Mouse (Mus musculus) forebrain, embryonic 10.5 days (tissue): ENCODE measurements around the gene Dpep1. TPM values are rescaled to one million over a fixed set of nuclear protein-coding genes. Genes with fewer than 3 reads are reported as not detected.

ENCODE experiments used
- DNase-seq: peaks from one replicate; pipeline ENCODE4 v3.0.0-alpha.2; 2017; ENCODE audit warnings: low spot score; ENCODE audit errors: extremely low spot score
- H3K27ac ChIP-seq: fragments of 300-500 bp; sonication (generic); 2 replicates; pipeline ENCODE4 v1.5.1; 2016; ENCODE audit warnings: mild to moderate bottlenecking
- H3K27me3 ChIP-seq: fragments of 300-500 bp; sonication (generic); 2 replicates; pipeline ENCODE4 v1.6.1; 2016; ENCODE audit warnings: mild to moderate bottlenecking; ENCODE audit not compliant: poor library complexity, severe bottlenecking
- H3K36me3 ChIP-seq: fragments of 300-500 bp; sonication (generic); replicated peaks from 2 replicates; pipeline ENCODE4 v1.6.1; 2016; ENCODE audit warnings: mild to moderate bottlenecking, moderate library complexity
- H3K4me1 ChIP-seq: fragments of 300-500 bp; sonication (generic); 2 replicates; pipeline ENCODE4 v1.6.1; 2016
- H3K4me3 ChIP-seq: fragments of 300-500 bp; sonication (generic); 2 replicates; pipeline ENCODE4 v1.5.1; 2016; ENCODE audit warnings: mild to moderate bottlenecking, moderate library complexity
- H3K9me3 ChIP-seq: fragments of 300-500 bp; sonication (generic); 2 replicates; pipeline ENCODE4 v1.6.1; 2016; ENCODE audit warnings: mild to moderate bottlenecking, moderate library complexity
- WGBS: fragments of 180-500 bp; shearing (Covaris S2); methylation state at CpG from one replicate; pipeline ENCODE4 v1.1.7; 2016; 5-methylcytosine and 5-hydroxymethylcytosine counted together
- polyA plus RNA-seq: library from polyadenylated mRNA; unstranded; fragments of >200 nt; fragmentation: Nextera tagmentation; extraction: Ambion mirVana; gene quantifications from 2 replicates; pipeline ENCODE4 v1.2.1, GENCODE M21; 2016

Dpep1 gene
- polyA plus RNA-seq, result 10.1 and 11.4 TPM in 2 replicates

DNA sequence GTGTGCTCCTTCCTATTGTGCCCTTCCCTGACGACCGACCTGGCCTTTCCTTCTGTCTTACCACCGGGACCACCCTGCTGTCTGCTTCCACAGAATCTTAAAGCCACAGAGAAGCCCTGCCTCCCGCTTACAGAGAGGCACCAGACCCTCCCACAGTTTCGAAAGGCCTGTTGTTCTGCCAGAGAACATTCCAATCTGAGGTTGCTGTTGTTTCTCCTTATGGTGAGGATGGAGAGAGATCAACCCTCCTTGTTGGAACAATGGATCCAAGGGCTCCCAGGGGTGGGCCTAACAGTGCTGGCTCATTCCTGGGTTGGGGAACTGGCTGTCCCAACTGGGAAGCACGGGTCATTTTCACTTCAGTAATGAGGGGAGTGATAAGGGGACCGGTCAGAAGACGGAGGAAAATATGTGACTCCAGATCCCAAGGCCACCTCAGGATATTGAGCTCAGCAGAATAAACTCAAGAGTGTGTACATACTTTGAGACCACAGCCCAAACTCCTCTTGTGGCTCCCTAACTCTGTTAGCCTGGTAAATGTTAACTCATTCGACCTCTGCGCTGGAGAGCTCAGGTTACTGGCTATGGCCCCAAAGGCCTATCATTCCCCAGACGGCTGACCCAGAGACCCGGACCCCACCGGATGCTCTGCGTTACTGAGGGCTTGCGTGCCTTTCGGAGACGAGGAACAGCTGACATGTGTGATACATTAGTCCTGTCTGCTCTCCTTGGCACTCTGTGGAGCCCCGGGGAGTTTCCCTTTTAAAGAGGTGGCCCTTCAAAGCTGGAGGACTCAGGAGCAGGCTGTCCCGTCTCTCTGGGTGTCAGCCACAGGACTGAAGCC, at the start of gene Dpep1:
TSS of gene Dpep1 (plus strand) at position 677 of the 844 bp plus-strand sequence.
- Histone ChIP-seq H3K36me3 (no peaks in the 10 kb centered on the region), H3K4me3 (peak within 1 kb of the TSS; percentile 23), H3K4me1 (peaks cover 52% of the 10 kb centered on the region), H3K27me3 (0 out of 2 replicates have a peak, but pooled peaks cover 5% of the 10 kb centered on the region), H3K27ac (peak within 1 kb of the TSS; percentile 79), H3K9me3 (no peaks in the 10 kb centered on the region)
- peak; percentile 39 for DNase-seq
- WGBS, result 47% methylated on average over 19 of the region's 19 CpGs

DNA sequence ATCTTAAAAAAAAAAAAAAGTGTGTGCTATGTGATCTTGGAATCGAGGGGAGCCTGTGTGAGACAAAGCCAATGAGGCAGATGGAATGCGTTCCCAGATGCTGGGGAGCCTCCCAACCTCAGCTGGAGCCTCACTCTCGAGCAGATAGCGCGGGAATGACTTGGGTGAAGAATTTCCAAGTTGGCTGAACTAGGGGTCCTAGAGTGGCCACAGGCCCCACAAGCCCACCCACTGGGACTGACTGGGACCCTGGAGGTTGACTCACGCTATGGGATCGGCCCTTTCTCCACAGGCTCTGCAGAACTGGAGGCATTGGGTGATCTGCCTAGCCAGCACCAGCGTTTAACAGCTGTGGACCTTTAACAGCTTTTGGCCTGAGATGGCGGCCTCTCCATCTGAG, 49.8 kb upstream of the Dpep1 start:
- H3K4me1 ChIP-seq, result peaks cover 41% of the 10 kb centered on the region
- 85% methylated on average over 9 of the region's 9 CpGs for WGBS
- no peaks in the 10 kb centered on the region for H3K36me3 ChIP-seq
- no peaks in the 10 kb centered on the region for H3K27me3 ChIP-seq
- no peak overlapping the region for H3K27ac ChIP-seq
- no peak for DNase-seq
- no peak overlapping the region for H3K4me3 ChIP-seq
- peaks cover 4% of the 10 kb centered on the region; the same call in 1 of the 2 replicates for H3K9me3 ChIP-seq

DNA sequence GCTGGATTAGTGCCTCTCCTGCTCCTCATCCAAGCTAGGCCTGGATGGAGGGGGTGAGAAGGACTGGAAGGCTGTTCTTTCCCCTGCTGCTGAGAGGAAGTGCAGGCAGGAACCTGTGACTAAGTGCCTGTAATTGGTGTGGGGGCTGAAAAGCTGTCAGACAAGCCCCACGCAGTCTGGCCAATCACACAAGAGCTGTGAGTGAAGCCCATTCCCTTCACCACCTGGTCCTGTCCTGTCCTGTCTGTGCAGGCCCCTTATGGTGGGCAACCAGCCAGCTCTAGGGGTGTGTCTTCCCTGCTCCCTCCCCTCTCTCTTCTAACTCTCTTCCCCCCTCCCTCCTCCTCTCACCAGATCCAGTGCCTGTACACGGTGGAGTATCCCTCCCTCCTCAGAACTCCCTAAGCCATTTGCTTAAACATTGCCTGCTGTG, 48.4 kb upstream of the Dpep1 start:
- H3K4me3 ChIP-seq, result no peak overlapping the region
- no peak for DNase-seq
- WGBS, result 20% methylated on average over 2 of the region's 2 CpGs
- H3K36me3 ChIP-seq, result no peaks in the 10 kb centered on the region
- peak overlapping the region; percentile 79 for H3K27ac ChIP-seq
- H3K27me3 ChIP-seq, result no peaks in the 10 kb centered on the region
- peaks cover 41% of the 10 kb centered on the region for H3K4me1 ChIP-seq
- H3K9me3 ChIP-seq, result peaks cover 4% of the 10 kb centered on the region; the same call in 1 of the 2 replicates

DNA sequence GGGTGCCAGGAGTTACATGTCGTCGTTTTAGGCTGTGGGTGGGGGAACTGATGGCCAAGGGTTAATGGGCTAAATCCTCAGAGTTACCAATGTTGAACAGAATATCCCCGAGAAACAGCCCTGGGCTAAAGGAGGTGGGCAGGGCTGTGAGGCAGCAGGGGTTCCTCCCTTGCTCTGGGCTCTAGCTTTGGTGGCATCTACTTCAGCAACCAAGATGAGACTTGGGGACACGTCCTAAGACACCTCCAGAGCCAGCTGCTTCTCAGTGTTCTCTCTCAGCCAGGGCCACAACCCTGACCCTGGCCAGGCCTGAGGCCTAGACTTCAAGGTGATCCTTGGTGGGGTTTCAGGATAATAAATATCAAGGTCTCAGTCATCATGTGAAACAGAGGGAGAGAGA, 47.3 kb upstream of the Dpep1 start:
- no peaks in the 10 kb centered on the region for H3K36me3 ChIP-seq
- no peaks in the 10 kb centered on the region for H3K27me3 ChIP-seq
- WGBS, result 74% methylated on average over 4 of the region's 4 CpGs
- H3K27ac ChIP-seq, result no peak overlapping the region
- H3K9me3 ChIP-seq, result no peaks in the 10 kb centered on the region
- no peak for DNase-seq
- no peak overlapping the region for H3K4me3 ChIP-seq
- peaks cover 41% of the 10 kb centered on the region for H3K4me1 ChIP-seq

DNA sequence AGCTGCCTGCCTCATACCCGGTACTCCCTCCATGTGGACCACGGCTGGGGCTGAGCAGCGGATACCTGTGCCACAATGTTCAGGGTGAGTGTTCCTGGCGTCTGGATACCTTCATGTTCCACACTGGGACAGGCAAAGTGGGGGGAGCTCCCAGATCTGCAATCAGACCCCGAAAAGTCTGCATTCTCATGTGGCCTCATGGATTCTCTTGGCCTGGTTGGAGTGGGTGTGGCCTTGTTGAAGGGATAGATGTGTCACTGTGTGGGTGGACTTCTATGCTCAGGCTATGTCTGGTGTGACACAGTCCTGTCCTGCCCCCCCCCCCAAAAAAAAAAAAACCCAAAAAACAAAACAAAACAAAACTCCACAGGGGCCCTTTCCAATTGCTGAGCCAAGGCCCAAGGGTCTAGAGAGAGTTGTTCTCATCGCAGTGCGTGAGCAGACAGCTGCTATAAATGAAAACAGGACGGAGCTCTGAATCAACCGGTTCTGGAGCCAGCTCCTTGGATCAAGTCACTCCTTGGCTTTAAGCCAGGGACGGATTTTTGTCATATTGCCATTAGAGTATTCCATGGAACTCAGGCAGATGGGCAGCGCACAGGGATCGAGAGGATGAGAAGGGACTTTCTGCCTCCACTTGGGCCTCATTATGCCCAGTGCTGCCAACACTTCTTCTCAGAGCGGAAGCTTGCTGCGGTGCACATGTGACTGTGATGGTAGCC, 44.1 kb upstream of the Dpep1 start:
- Histone ChIP-seq H3K9me3 (no peaks in the 10 kb centered on the region), H3K4me1 (peaks cover 18% of the 10 kb centered on the region), H3K36me3 (no peaks in the 10 kb centered on the region), H3K27me3 (no peaks in the 10 kb centered on the region), H3K4me3 (no peak overlapping the region), H3K27ac (no peak overlapping the region)
- WGBS, result 93% methylated on average over 14 of the region's 14 CpGs
- no peak for DNase-seq

DNA sequence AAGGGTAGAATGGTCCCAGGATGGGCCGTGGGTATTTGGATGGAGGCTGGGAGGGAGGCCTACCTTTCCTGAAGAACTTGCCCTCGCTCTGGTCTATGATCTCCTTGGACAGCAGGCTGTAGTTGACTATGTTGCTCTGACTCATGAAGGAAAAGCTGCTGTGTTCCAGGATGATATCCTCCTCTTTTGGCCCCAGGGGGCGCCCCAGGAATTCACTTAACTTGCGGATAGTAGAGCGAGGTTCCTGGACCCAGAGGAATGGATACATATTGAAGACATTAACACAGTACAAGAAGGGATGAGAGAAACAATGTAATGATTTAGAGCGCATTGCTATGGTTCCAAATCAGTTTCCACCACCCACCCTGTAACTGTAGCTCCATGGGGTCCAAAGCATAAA, 40.8 kb upstream of the Dpep1 start:
- no peak for DNase-seq

DNA sequence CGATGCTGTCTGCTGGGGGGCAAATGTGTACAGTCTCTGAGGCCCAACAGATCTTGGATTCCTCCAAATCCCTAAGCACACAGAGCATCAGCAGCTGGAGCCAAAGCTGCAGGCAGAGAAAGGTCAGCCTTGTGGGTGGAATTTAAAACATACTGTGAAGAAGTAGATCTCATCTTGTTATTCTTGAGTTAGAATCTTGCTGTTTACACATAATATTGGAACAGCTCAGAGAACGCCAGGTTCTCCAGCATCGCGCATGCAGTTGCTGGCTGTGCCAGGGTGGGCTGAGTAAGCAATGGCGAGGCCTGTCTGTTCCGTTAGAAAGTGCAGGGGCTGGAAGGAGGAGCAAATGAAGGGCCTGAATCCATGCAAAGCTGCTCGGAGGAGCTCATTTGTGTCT, 39.7 kb upstream of the Dpep1 start:
- no peaks in the 10 kb centered on the region for H3K9me3 ChIP-seq
- peaks cover 8% of the 10 kb centered on the region for H3K4me1 ChIP-seq
- 89% methylated on average over 7 of the region's 7 CpGs for WGBS
- H3K27me3 ChIP-seq, result no peaks in the 10 kb centered on the region
- no peak overlapping the region for H3K27ac ChIP-seq
- H3K4me3 ChIP-seq, result no peak overlapping the region
- no peak for DNase-seq
- no peaks in the 10 kb centered on the region for H3K36me3 ChIP-seq

More for the DNA sequence above, 40.8 kb upstream of the Dpep1 start:
- H3K27me3 ChIP-seq, result no peaks in the 10 kb centered on the region
- no peak overlapping the region for H3K4me3 ChIP-seq
- WGBS, result 55% methylated on average over 6 of the region's 6 CpGs
- no peaks in the 10 kb centered on the region for H3K9me3 ChIP-seq
- H3K4me1 ChIP-seq, result no peaks in the 10 kb centered on the region
- H3K36me3 ChIP-seq, result no peaks in the 10 kb centered on the region
- no peak overlapping the region for H3K27ac ChIP-seq

DNA sequence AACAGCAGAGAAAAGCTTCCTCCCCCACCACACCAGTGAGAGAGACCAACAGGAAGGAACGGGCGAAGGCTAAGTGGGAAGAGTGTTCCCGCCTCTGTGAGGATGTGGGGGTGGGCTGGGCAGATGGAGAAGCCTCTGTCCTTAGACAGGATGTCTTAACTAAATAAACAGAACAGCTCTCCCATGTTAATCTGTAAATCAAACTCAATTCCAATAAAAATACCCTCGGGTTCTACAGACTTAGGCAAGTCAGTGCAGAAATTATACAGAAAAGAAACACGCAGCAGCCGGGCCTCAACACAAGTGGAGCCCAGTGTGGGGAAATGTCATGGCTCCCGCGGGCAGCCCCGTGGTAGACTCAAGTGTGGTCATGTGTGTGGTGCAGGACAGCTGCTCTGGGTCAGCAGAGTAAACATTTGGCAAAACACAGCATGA, 35.3 kb upstream of the Dpep1 start:
- H3K9me3 ChIP-seq, result no peaks in the 10 kb centered on the region
- H3K4me3 ChIP-seq, result no peak overlapping the region
- H3K36me3 ChIP-seq, result no peaks in the 10 kb centered on the region
- DNase-seq, result no peak
- H3K27me3 ChIP-seq, result no peaks in the 10 kb centered on the region
- peaks cover 8% of the 10 kb centered on the region for H3K4me1 ChIP-seq
- no peak overlapping the region for H3K27ac ChIP-seq
- WGBS, result 79% methylated on average over 9 of the region's 9 CpGs

DNA sequence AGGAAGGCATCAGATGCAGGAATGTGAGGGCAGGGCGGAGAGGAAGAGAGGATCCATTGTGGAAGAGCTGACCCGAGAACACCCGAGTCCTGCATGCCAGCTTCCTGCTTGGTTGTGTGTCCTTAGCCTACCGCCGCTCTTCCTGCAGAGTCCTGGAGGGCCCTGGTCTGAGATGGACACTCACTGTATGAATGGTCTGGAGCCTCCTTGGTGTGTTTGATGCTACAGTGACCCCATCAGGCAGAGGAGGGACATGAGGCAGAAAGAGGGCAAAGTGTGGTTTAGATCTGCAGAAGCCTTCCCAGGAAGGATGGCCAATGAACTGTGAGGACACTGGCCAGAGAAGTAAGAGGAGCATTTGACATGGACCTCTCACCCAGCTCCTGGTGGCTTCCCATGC, 30.9 kb upstream of the Dpep1 start:
- 72% methylated on average over 5 of the region's 5 CpGs for WGBS
- Histone ChIP-seq H3K36me3 (no peaks in the 10 kb centered on the region), H3K4me1 (peaks cover 34% of the 10 kb centered on the region), H3K27me3 (no peaks in the 10 kb centered on the region), H3K9me3 (no peaks in the 10 kb centered on the region), H3K4me3 (no peak overlapping the region), H3K27ac (no peak overlapping the region)
- DNase-seq, result no peak

DNA sequence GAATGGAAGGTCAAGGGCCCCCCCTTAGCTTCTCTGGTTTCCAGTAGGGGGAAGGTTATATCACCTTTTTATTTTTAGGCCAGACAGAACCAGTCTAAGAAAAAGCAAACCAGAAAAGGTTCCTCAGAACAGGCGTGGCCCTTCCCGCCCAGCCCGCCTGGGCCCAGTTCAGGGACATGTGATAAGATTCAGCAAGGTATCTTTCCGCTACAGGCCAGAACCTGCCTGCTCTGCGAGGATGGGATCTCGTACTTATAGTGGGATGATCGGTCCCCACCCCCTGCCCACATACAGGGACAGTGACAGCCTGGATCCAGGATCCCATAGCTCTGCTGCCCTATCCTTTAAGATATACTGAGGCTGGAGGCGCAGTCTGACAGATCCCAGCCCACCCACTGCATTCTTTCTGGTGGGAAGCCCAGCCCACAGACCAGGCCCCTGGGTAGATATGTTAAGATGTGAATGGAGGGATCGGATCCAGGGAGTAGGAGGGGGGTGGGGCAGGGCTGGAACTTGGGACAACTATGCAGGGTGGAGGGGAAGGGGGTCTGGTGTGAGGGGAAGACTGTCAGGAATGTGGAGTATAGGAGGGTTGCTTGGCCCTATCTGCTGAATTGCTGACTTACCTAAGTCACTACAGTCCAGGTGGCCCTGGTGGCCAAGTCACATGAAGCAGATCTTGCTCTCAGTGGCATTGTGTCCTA, 29.8 kb upstream of the Dpep1 start:
- H3K4me3 ChIP-seq, result no peak overlapping the region
- H3K27ac ChIP-seq, result no peak overlapping the region
- no peaks in the 10 kb centered on the region for H3K9me3 ChIP-seq
- WGBS, result 83% methylated on average over 9 of the region's 9 CpGs
- peaks cover 27% of the 10 kb centered on the region for H3K4me1 ChIP-seq
- H3K27me3 ChIP-seq, result no peaks in the 10 kb centered on the region
- no peaks in the 10 kb centered on the region for H3K36me3 ChIP-seq
- DNase-seq, result no peak

DNA sequence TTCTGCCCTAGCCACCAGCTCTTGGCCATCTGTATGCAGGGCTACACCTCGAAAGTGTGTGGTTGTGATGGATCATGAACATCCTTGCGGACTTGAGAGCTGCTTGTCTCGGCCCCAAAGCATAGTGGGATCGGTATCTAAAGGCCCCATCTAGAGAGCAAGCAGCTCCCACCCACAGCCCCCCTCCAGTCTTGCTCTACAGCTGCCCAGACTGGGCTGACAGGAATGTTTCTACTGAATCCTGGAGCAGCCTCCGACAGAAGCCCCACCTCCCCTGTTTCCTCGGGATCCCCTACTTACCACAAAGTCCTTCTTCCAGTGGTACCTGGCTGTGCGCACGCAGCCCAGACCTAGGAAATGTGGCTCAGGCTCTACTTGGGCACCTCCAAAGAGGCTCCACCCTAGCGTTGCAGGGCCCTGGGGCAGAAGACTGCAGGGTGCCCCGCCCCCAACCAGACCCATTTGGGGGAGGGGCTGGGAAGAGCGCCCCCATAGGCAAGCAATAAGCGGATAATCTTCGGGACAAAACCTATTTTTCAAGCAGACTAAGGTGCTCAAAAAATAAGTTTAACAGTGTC, 28.1 kb upstream of the Dpep1 start, which contains the start of gene Sult5a1:
TSS of gene Sult5a1 (minus strand) at position 428 of the 578 bp plus-strand sequence.
- H3K4me3 ChIP-seq, result peak within 1 kb of the TSS; percentile 28
- no peak for DNase-seq

DNA sequence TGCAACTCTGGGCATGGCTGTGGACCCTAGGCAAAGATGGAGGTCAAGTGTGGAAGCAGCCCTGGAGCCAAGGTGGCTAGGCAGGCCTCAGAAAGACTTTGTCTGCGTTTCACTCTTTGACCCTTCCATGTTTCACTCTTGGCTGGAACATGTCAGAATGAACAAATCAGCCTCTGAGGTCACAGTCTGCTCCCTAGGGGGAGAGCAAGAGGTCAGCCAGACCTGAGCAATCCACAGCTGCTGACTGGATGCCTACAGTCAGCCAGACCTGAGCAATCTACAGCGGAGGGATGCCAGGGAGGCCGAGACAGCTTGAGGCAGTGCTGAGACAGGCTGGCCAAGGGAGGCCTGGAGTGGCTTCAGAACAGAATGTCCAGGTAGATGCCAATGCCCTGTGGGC, 4.7 kb upstream of the Dpep1 start:
- no peaks in the 10 kb centered on the region for H3K36me3 ChIP-seq
- H3K4me3 ChIP-seq, result no peak overlapping the region
- H3K9me3 ChIP-seq, result peaks cover 33% of the 10 kb centered on the region
- no peaks in the 10 kb centered on the region for H3K27me3 ChIP-seq
- WGBS, result 68% methylated on average over 3 of the region's 3 CpGs
- H3K4me1 ChIP-seq, result peaks cover 23% of the 10 kb centered on the region
- DNase-seq, result no peak
- H3K27ac ChIP-seq, result peak overlapping the region; percentile 48; the same call in 1 of the 2 replicates

More for the DNA sequence above, 28.1 kb upstream of the Dpep1 start, which contains the start of gene Sult5a1:
- Histone ChIP-seq H3K4me1 (peaks cover 26% of the 10 kb centered on the region), H3K36me3 (no peaks in the 10 kb centered on the region), H3K9me3 (no peaks in the 10 kb centered on the region), H3K27ac (peak within 1 kb of the TSS; percentile 51), H3K27me3 (no peaks in the 10 kb centered on the region)
- WGBS, result 27% methylated on average over 13 of the region's 13 CpGs
